Mouse (Mus musculus) subcutaneous adipose tissue, adult 2 months (tissue): ENCODE measurements around the gene Olfr667. TPM values are rescaled to one million over a fixed set of nuclear protein-coding genes. Genes with fewer than 3 reads are reported as not detected.

Experiments used
- polyA plus RNA-seq: library from polyadenylated mRNA; depleted of rRNA; stranded (reverse); fragments of >200 nt; gene quantifications from 2 replicates; pipeline ENCODE4 v1.2.3, GENCODE M21; 2012; ENCODE audit warnings: low replicate concordance; rRNA removed

Gene Olfr667
- polyA plus RNA-seq = not detected in 2 replicates

DNA sequence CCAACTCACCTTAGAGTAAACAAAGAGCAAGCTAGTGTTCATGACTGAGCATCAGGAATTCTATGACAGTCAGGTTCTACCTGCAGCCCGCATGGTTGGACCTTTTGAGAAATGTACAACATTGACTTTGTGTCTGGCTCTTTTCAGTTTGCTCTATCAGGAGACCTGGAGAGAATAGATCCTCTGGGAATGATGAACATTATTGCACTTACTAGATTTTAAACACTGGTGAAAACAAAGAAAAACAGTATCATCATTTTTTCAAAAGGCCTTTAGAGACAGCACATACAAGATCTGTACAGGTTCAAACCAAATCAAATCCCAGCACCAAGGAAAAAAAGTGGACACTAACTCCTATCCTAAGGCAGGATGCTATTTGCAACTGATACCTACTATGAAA is at the start of gene Olfr667:
Gene Olfr667 (minus strand): TSS at position 101 of the 400 bp plus-strand sequence.

GRCm38 (mm10) chr7:104962520-104962919 is 41.2 kb upstream of the Olfr667 start, which contains the start of gene Olfr670:
Gene Olfr670, minus strand, starts transcription at chr7:104962620.

DNA sequence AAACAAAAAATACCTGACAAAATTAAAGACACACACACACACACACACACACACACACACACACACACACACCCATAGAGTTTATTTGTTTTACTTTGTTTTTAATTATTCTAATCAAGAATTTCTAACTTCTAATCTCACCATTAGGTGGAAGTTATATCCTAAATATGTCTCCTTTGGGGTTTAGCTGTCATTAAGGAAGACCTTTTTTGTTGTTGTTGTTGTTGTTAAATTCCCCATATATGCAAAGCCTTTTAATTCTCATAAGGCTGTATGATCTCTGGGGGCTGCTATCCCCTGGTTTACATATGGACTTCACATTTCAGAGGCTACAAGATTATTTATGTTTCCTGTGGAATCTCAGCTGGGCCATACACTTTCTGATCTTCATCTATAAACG is 12.7 kb upstream of the Olfr667 start, which contains the start of gene Olfr669:
Gene Olfr669 (plus strand): TSS at position 301 of the 400 bp plus-strand sequence.

GRCm38 (mm10) chr7:104927957-104928356 is 6.7 kb upstream of the Olfr667 start, which contains the start of gene Olfr668:
Gene Olfr668, minus strand, starts transcription at chr7:104928057.

DNA sequence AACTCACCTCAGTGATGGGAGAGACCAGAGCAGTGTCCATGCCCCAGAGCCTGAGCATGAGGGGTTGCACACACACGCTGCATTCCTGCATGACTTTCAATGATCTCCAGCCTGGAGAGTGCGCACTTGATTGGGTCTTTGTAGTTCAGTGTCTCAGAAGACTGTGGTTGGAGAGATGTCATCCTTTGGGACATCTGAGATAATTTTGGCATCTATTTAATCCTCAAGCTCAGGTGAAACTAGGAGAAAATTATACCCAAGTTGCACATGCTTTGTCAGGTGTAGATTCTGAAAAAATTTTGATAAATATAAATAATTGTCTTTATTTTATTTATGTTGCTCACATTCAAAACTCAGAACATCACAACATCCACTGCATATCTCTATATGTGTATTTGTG is 25.4 kb downstream of the Olfr667 start, which contains the start of gene Olfr666:
Gene Olfr666 (minus strand): TSS at position 101 of the 400 bp plus-strand sequence.

GRCm38 (mm10) chr7:104877731-104878130 is 43.6 kb downstream of the Olfr667 start, which contains the start of gene Olfr665:
Gene Olfr665, plus strand, starts transcription at chr7:104878031.

Other genes with a start within 250 kb of the Olfr667 start
- not detected in 2 replicates for gene Olfr661, start 235.0 kb downstream of the Olfr667 start, polyA plus RNA-seq
- gene Usp17le, start 144.0 kb downstream of the Olfr667 start, polyA plus RNA-seq = not detected in 2 replicates
- not detected in 2 replicates for gene Usp17lb, start 78.9 kb downstream of the Olfr667 start, polyA plus RNA-seq
- gene Usp17la, start 64.5 kb downstream of the Olfr667 start, polyA plus RNA-seq = not detected in 2 replicates
- gene Olfr665, start 43.5 kb downstream of the Olfr667 start, polyA plus RNA-seq = not detected in 2 replicates
- not detected in 2 replicates for gene Olfr666, start 25.5 kb downstream of the Olfr667 start, polyA plus RNA-seq
- gene Olfr668, start 6.6 kb upstream of the Olfr667 start, polyA plus RNA-seq = not detected in 2 replicates
- gene Olfr669, start 12.8 kb upstream of the Olfr667 start, polyA plus RNA-seq = not detected in 2 replicates
- not detected in 2 replicates for gene Olfr670, start 41.1 kb upstream of the Olfr667 start, polyA plus RNA-seq
- gene Olfr671, start 57.6 kb upstream of the Olfr667 start, polyA plus RNA-seq = not detected in 2 replicates
- not detected in 2 replicates for gene Olfr672, start 80.5 kb upstream of the Olfr667 start, polyA plus RNA-seq
- not detected in 2 replicates for gene Olfr675, start 107.0 kb upstream of the Olfr667 start, polyA plus RNA-seq
- gene Olfr676, start 111.2 kb upstream of the Olfr667 start, polyA plus RNA-seq = not detected in 2 replicates
- not detected in 2 replicates for gene Olfr677, start 129.9 kb upstream of the Olfr667 start, polyA plus RNA-seq
- gene Olfr678, start 143.0 kb upstream of the Olfr667 start, polyA plus RNA-seq = not detected in 2 replicates
- gene Olfr679, start 159.7 kb upstream of the Olfr667 start, polyA plus RNA-seq = not detected in 2 replicates
- not detected in 2 replicates for gene Olfr680-ps1, start 171.3 kb upstream of the Olfr667 start, polyA plus RNA-seq
- gene Olfr681, start 195.4 kb upstream of the Olfr667 start, polyA plus RNA-seq = not detected in 2 replicates
- not detected in 2 replicates for gene Olfr683, start 225.5 kb upstream of the Olfr667 start, polyA plus RNA-seq
- not detected in 2 replicates for gene Olfr684, start 242.2 kb upstream of the Olfr667 start, polyA plus RNA-seq